Mouse (Mus musculus): ENCODE measurements around the gene Tead4. TPM values are rescaled to one million over a fixed set of nuclear protein-coding genes. Genes with fewer than 3 reads are reported as not detected.

The Tead4 gene
- total and polyA plus RNA-seq, 2 experiments, result 0.18 to 0.39 TPM

- WGBS, result 77% methylated on average over 7 of the region's 7 CpGs
Observed at GRCm38 (mm10) chr6:128232216-128232615, 68.4 kb downstream of the Tead4 start.

GRCm38 (mm10) chr6:128231741-128232140, 68.9 kb downstream of the Tead4 start:
- no peak overlapping the region for H3K4me3 ChIP-seq (ENCODE audit: insufficient read depth, low read depth, low read length)
- TF ChIP-seq POLR2A (IDR thresholded peaks at IDR 0.05; ENCODE audit: extremely low read depth, insufficient read depth, low read length) (no peak), CTCF (IDR thresholded peaks at IDR 0.05; ENCODE audit: low read depth, low read length) (no peak)
- H3K36me3 ChIP-seq (ENCODE audit: control insufficient read depth, insufficient read depth, low read length), result no peaks in the 10 kb centered on the region
- no peaks in the 10 kb centered on the region for H3K27me3 ChIP-seq (ENCODE audit: control insufficient read depth, insufficient read depth, low read length)
- no peak overlapping the region for H3K27ac ChIP-seq (replicated peaks; ENCODE audit: insufficient read depth, low read depth, low read length)
- 84% methylated on average over 3 of the region's 3 CpGs for WGBS
- no peak overlapping the region for H3K9ac ChIP-seq (ENCODE audit: low read depth, low read length)
- DNase-seq (ENCODE audit: extremely low read depth, low read depth, low spot score), result no peak
- no peaks in the 10 kb centered on the region for H3K79me2 ChIP-seq (ENCODE audit: control insufficient read depth, insufficient read depth, low read length)
- H3K4me1 ChIP-seq (ENCODE audit: control insufficient read depth, insufficient read depth, low read length), result no peaks in the 10 kb centered on the region

More at GRCm38 (mm10) chr6:128232216-128232615, 68.4 kb downstream of the Tead4 start:
- H3K27ac ChIP-seq (replicated peaks; ENCODE audit: insufficient read depth, low read depth, low read length), result no peak overlapping the region
- no peak for DNase-seq (ENCODE audit: extremely low read depth, low read depth, low spot score)
- H3K36me3 ChIP-seq (ENCODE audit: control insufficient read depth, insufficient read depth, low read length), result no peaks in the 10 kb centered on the region
- TF ChIP-seq CTCF (IDR thresholded peaks at IDR 0.05; ENCODE audit: low read depth, low read length) (no peak), POLR2A (IDR thresholded peaks at IDR 0.05; ENCODE audit: extremely low read depth, insufficient read depth, low read length) (no peak)
- H3K79me2 ChIP-seq (ENCODE audit: control insufficient read depth, insufficient read depth, low read length), result no peaks in the 10 kb centered on the region
- H3K27me3 ChIP-seq (ENCODE audit: control insufficient read depth, insufficient read depth, low read length), result no peaks in the 10 kb centered on the region
- H3K9ac ChIP-seq (ENCODE audit: low read depth, low read length), result no peak overlapping the region
- no peaks in the 10 kb centered on the region for H3K4me1 ChIP-seq (ENCODE audit: control insufficient read depth, insufficient read depth, low read length)
- H3K4me3 ChIP-seq (ENCODE audit: insufficient read depth, low read depth, low read length), result no peak overlapping the region

- TF ChIP-seq CTCF (IDR thresholded peaks at IDR 0.05; ENCODE audit: low read depth, low read length) (peak; percentile 22; the same call in 1 of the 2 replicates), POLR2A (IDR thresholded peaks at IDR 0.05; ENCODE audit: extremely low read depth, insufficient read depth, low read length) (no peak)
- Histone ChIP-seq H3K9ac (ENCODE audit: low read depth, low read length) (no peak overlapping the region), H3K27ac (replicated peaks; ENCODE audit: insufficient read depth, low read depth, low read length) (no peak overlapping the region), H3K27me3 (ENCODE audit: control insufficient read depth, insufficient read depth, low read length) (no peaks in the 10 kb centered on the region), H3K4me1 (ENCODE audit: control insufficient read depth, insufficient read depth, low read length) (no peaks in the 10 kb centered on the region), H3K4me3 (ENCODE audit: insufficient read depth, low read depth, low read length) (no peak overlapping the region), H3K36me3 (ENCODE audit: control insufficient read depth, insufficient read depth, low read length) (no peaks in the 10 kb centered on the region), H3K79me2 (ENCODE audit: control insufficient read depth, insufficient read depth, low read length) (no peaks in the 10 kb centered on the region)
- DNase-seq (ENCODE audit: extremely low read depth, low read depth, low spot score), result no peak
- WGBS, result 62% methylated on average over 8 of the region's 8 CpGs
Observed at GRCm38 (mm10) chr6:128227438-128228017, 73.1 kb downstream of the Tead4 start.

GRCm38 (mm10) chr6:128226941-128227340, 73.7 kb downstream of the Tead4 start:
- H3K79me2 ChIP-seq (ENCODE audit: control insufficient read depth, insufficient read depth, low read length), result no peaks in the 10 kb centered on the region
- no peak overlapping the region for H3K9ac ChIP-seq (ENCODE audit: low read depth, low read length)
- TF ChIP-seq CTCF (IDR thresholded peaks at IDR 0.05; ENCODE audit: low read depth, low read length) (no peak), POLR2A (IDR thresholded peaks at IDR 0.05; ENCODE audit: extremely low read depth, insufficient read depth, low read length) (no peak)
- no peak overlapping the region for H3K27ac ChIP-seq (replicated peaks; ENCODE audit: insufficient read depth, low read depth, low read length)
- no peaks in the 10 kb centered on the region for H3K4me1 ChIP-seq (ENCODE audit: control insufficient read depth, insufficient read depth, low read length)
- no peak for DNase-seq (ENCODE audit: extremely low read depth, low read depth, low spot score)
- WGBS, result 86% methylated on average over 3 of the region's 3 CpGs
- no peak overlapping the region for H3K4me3 ChIP-seq (ENCODE audit: insufficient read depth, low read depth, low read length)
- H3K27me3 ChIP-seq (ENCODE audit: control insufficient read depth, insufficient read depth, low read length), result no peaks in the 10 kb centered on the region
- no peaks in the 10 kb centered on the region for H3K36me3 ChIP-seq (ENCODE audit: control insufficient read depth, insufficient read depth, low read length)

GRCm38 (mm10) chr6:128225846-128226176, 74.8 kb downstream of the Tead4 start:
- Histone ChIP-seq H3K9ac (ENCODE audit: low read depth, low read length) (no peak overlapping the region), H3K36me3 (ENCODE audit: control insufficient read depth, insufficient read depth, low read length) (no peaks in the 10 kb centered on the region), H3K27ac (replicated peaks; ENCODE audit: insufficient read depth, low read depth, low read length) (no peak overlapping the region), H3K79me2 (ENCODE audit: control insufficient read depth, insufficient read depth, low read length) (no peaks in the 10 kb centered on the region), H3K4me1 (ENCODE audit: control insufficient read depth, insufficient read depth, low read length) (no peaks in the 10 kb centered on the region), H3K4me3 (ENCODE audit: insufficient read depth, low read depth, low read length) (no peak overlapping the region), H3K27me3 (ENCODE audit: control insufficient read depth, insufficient read depth, low read length) (no peaks in the 10 kb centered on the region)
- WGBS, result 38% methylated on average over 1 of the region's 1 CpGs
- TF ChIP-seq CTCF (IDR thresholded peaks at IDR 0.05; ENCODE audit: low read depth, low read length) (no peak), POLR2A (IDR thresholded peaks at IDR 0.05; ENCODE audit: extremely low read depth, insufficient read depth, low read length) (no peak)
- DNase-seq (ENCODE audit: extremely low read depth, low read depth, low spot score), result no peak

GRCm38 (mm10) chr6:128225009-128225845, 75.4 kb downstream of the Tead4 start:
- no peak for DNase-seq (ENCODE audit: extremely low read depth, low read depth, low spot score)
- WGBS, result 60% methylated on average over 4 of the region's 4 CpGs
- Histone ChIP-seq H3K79me2 (ENCODE audit: control insufficient read depth, insufficient read depth, low read length) (no peaks in the 10 kb centered on the region), H3K4me1 (ENCODE audit: control insufficient read depth, insufficient read depth, low read length) (no peaks in the 10 kb centered on the region), H3K27me3 (ENCODE audit: control insufficient read depth, insufficient read depth, low read length) (no peaks in the 10 kb centered on the region), H3K27ac (replicated peaks; ENCODE audit: insufficient read depth, low read depth, low read length) (no peak overlapping the region), H3K36me3 (ENCODE audit: control insufficient read depth, insufficient read depth, low read length) (no peaks in the 10 kb centered on the region), H3K9ac (ENCODE audit: low read depth, low read length) (no peak overlapping the region), H3K4me3 (ENCODE audit: insufficient read depth, low read depth, low read length) (no peak overlapping the region)
- no peak for TF ChIP-seq CTCF (IDR thresholded peaks at IDR 0.05; ENCODE audit: low read depth, low read length)
